Mouse (Mus musculus): Measurements from ENCODE around the gene Rtbdn. TPM values are rescaled to one million over a fixed set of nuclear protein-coding genes. Genes with fewer than 3 reads are reported as not detected.

Gene Rtbdn
- polyA plus RNA-seq, 1 experiment from 2014 or later, result 0.28 TPM

GRCm38 (mm10) chr8:84908421-84909161 is 38.2 kb upstream of the Rtbdn start, which contains the start of gene Dnase2a:
Gene Dnase2a, plus strand, starts transcription at chr8:84908560.
- Histone ChIP-seq H3K27ac (ENCODE audit: low read length) (no peak within 1 kb of the TSS), H3K4me1 (ENCODE audit: control insufficient read depth, insufficient read depth, low read length) (peaks cover 11% of the 10 kb centered on the region), H3K9ac (ENCODE audit: low read length) (peak within 1 kb of the TSS; percentile 79), H3K27me3 (ENCODE audit: control insufficient read depth, insufficient read depth, low read length) (peaks cover 21% of the 10 kb centered on the region), H3K36me3 (ENCODE audit: control insufficient read depth, insufficient read depth, low read length) (no peaks in the 10 kb centered on the region), H3K4me3 (replicated peaks; ENCODE audit: low read length) (peak within 1 kb of the TSS; percentile 65), H3K4me2 (ENCODE audit: low read depth, low read length) (peak within 1 kb of the TSS; percentile 96), H3K9me3 (replicated peaks; ENCODE audit: control insufficient read depth, low read length) (no peaks in the 10 kb centered on the region)
- ATAC-seq (ENCODE audit: insufficient read depth, low FRiP score), result peak; percentile 95
- WGBS, result under 1% methylated on average over 45 of the region's 45 CpGs

GRCm38 (mm10) chr8:84909162-84909767 is 37.5 kb upstream of the Rtbdn start:
- no peaks in the 10 kb centered on the region for H3K36me3 ChIP-seq (ENCODE audit: control insufficient read depth, insufficient read depth, low read length)
- H3K4me2 ChIP-seq (ENCODE audit: low read depth, low read length), result peak overlapping the region; percentile 96
- peak overlapping the region; percentile 79 for H3K9ac ChIP-seq (ENCODE audit: low read length)
- H3K4me1 ChIP-seq (ENCODE audit: control insufficient read depth, insufficient read depth, low read length), result peaks cover 11% of the 10 kb centered on the region
- H3K27ac ChIP-seq (ENCODE audit: low read length), result no peak overlapping the region
- peak overlapping the region; percentile 65 for H3K4me3 ChIP-seq (replicated peaks; ENCODE audit: low read length)
- no peaks in the 10 kb centered on the region for H3K9me3 ChIP-seq (replicated peaks; ENCODE audit: control insufficient read depth, low read length)
- WGBS, result 46% methylated on average over 20 of the region's 20 CpGs
- ATAC-seq (ENCODE audit: insufficient read depth, low FRiP score), result 0 out of 2 replicates have a peak, but pooled peaks have one; percentile 6
- H3K27me3 ChIP-seq (ENCODE audit: control insufficient read depth, insufficient read depth, low read length), result peaks cover 21% of the 10 kb centered on the region

- Histone ChIP-seq H3K9ac (ENCODE audit: low read length) (no peak overlapping the region), H3K27me3 (ENCODE audit: control insufficient read depth, insufficient read depth, low read length) (peaks cover 21% of the 10 kb centered on the region), H3K4me2 (ENCODE audit: low read depth, low read length) (no peak overlapping the region), H3K27ac (ENCODE audit: low read length) (no peak overlapping the region), H3K36me3 (ENCODE audit: control insufficient read depth, insufficient read depth, low read length) (no peaks in the 10 kb centered on the region), H3K4me1 (ENCODE audit: control insufficient read depth, insufficient read depth, low read length) (peaks cover 11% of the 10 kb centered on the region), H3K9me3 (replicated peaks; ENCODE audit: control insufficient read depth, low read length) (no peaks in the 10 kb centered on the region), H3K4me3 (replicated peaks; ENCODE audit: low read length) (no peak overlapping the region)
- 73% methylated on average over 5 of the region's 5 CpGs for WGBS
- ATAC-seq (ENCODE audit: insufficient read depth, low FRiP score), result no peak
Observed at GRCm38 (mm10) chr8:84909949-84910348, 36.8 kb upstream of the Rtbdn start.

GRCm38 (mm10) chr8:84910551-84910950 is 36.2 kb upstream of the Rtbdn start:
- Histone ChIP-seq H3K9ac (ENCODE audit: low read length) (no peak overlapping the region), H3K27me3 (ENCODE audit: control insufficient read depth, insufficient read depth, low read length) (peaks cover 21% of the 10 kb centered on the region), H3K36me3 (ENCODE audit: control insufficient read depth, insufficient read depth, low read length) (no peaks in the 10 kb centered on the region), H3K4me3 (replicated peaks; ENCODE audit: low read length) (no peak overlapping the region), H3K27ac (ENCODE audit: low read length) (no peak overlapping the region), H3K4me2 (ENCODE audit: low read depth, low read length) (no peak overlapping the region), H3K9me3 (replicated peaks; ENCODE audit: control insufficient read depth, low read length) (0 out of 2 replicates have a peak, but pooled peaks cover 4% of the 10 kb centered on the region), H3K4me1 (ENCODE audit: control insufficient read depth, insufficient read depth, low read length) (peaks cover 11% of the 10 kb centered on the region)
- no peak for ATAC-seq (ENCODE audit: insufficient read depth, low FRiP score)
- WGBS, result 89% methylated on average over 6 of the region's 6 CpGs

GRCm38 (mm10) chr8:84911854-84912253 is 34.9 kb upstream of the Rtbdn start:
- Histone ChIP-seq H3K4me2 (ENCODE audit: low read depth, low read length) (no peak overlapping the region), H3K9me3 (replicated peaks; ENCODE audit: control insufficient read depth, low read length) (0 out of 2 replicates have a peak, but pooled peaks cover 6% of the 10 kb centered on the region), H3K4me3 (replicated peaks; ENCODE audit: low read length) (no peak overlapping the region), H3K4me1 (ENCODE audit: control insufficient read depth, insufficient read depth, low read length) (peaks cover 11% of the 10 kb centered on the region), H3K27ac (ENCODE audit: low read length) (no peak overlapping the region), H3K27me3 (ENCODE audit: control insufficient read depth, insufficient read depth, low read length) (peaks cover 21% of the 10 kb centered on the region), H3K9ac (ENCODE audit: low read length) (no peak overlapping the region), H3K36me3 (ENCODE audit: control insufficient read depth, insufficient read depth, low read length) (no peaks in the 10 kb centered on the region; the same call in 1 of the 2 replicates)
- ATAC-seq (ENCODE audit: insufficient read depth, low FRiP score), result no peak
- 82% methylated on average over 9 of the region's 9 CpGs for WGBS

- peak overlapping the region; percentile 53; the same call in 1 of the 2 replicates for H3K4me3 ChIP-seq (replicated peaks; ENCODE audit: low read length)
- H3K4me2 ChIP-seq (ENCODE audit: low read depth, low read length), result peak overlapping the region; percentile 79
- peaks cover 21% of the 10 kb centered on the region for H3K27me3 ChIP-seq (ENCODE audit: control insufficient read depth, insufficient read depth, low read length)
- no peak for ATAC-seq (ENCODE audit: insufficient read depth, low FRiP score)
- H3K27ac ChIP-seq (ENCODE audit: low read length), result no peak overlapping the region
- 27% methylated on average over 27 of the region's 27 CpGs for WGBS
- peaks cover 11% of the 10 kb centered on the region for H3K4me1 ChIP-seq (ENCODE audit: control insufficient read depth, insufficient read depth, low read length)
- 0 out of 2 replicates have a peak, but pooled peaks cover 6% of the 10 kb centered on the region for H3K9me3 ChIP-seq (replicated peaks; ENCODE audit: control insufficient read depth, low read length)
- H3K36me3 ChIP-seq (ENCODE audit: control insufficient read depth, insufficient read depth, low read length), result no peaks in the 10 kb centered on the region; the same call in 1 of the 2 replicates
- H3K9ac ChIP-seq (ENCODE audit: low read length), result peak overlapping the region; percentile 0; the same call in 1 of the 2 replicates
Observed at GRCm38 (mm10) chr8:84912391-84912790, 34.4 kb upstream of the Rtbdn start.

- Histone ChIP-seq H3K27ac (ENCODE audit: low read length) (peak overlapping the region; percentile 14; the same call in 1 of the 2 replicates), H3K27me3 (ENCODE audit: control insufficient read depth, insufficient read depth, low read length) (peaks cover 21% of the 10 kb centered on the region), H3K4me2 (ENCODE audit: low read depth, low read length) (peak overlapping the region; percentile 79), H3K4me3 (replicated peaks; ENCODE audit: low read length) (peak overlapping the region; percentile 53), H3K9me3 (replicated peaks; ENCODE audit: control insufficient read depth, low read length) (0 out of 2 replicates have a peak, but pooled peaks cover 6% of the 10 kb centered on the region), H3K9ac (ENCODE audit: low read length) (peak overlapping the region; percentile 66), H3K4me1 (ENCODE audit: control insufficient read depth, insufficient read depth, low read length) (peaks cover 11% of the 10 kb centered on the region), H3K36me3 (ENCODE audit: control insufficient read depth, insufficient read depth, low read length) (no peaks in the 10 kb centered on the region; the same call in 1 of the 2 replicates)
- ATAC-seq (ENCODE audit: insufficient read depth, low FRiP score), result peak; percentile 70
- 1% methylated on average over 55 of the region's 55 CpGs for WGBS
Observed at GRCm38 (mm10) chr8:84912895-84913501, 33.8 kb upstream of the Rtbdn start.

- Histone ChIP-seq H3K9ac (ENCODE audit: low read length) (peak overlapping the region; percentile 66), H3K27me3 (ENCODE audit: control insufficient read depth, insufficient read depth, low read length) (peaks cover 23% of the 10 kb centered on the region), H3K9me3 (replicated peaks; ENCODE audit: control insufficient read depth, low read length) (0 out of 2 replicates have a peak, but pooled peaks cover 6% of the 10 kb centered on the region), H3K36me3 (ENCODE audit: control insufficient read depth, insufficient read depth, low read length) (no peaks in the 10 kb centered on the region; the same call in 1 of the 2 replicates), H3K4me3 (replicated peaks; ENCODE audit: low read length) (peak overlapping the region; percentile 53), H3K4me2 (ENCODE audit: low read depth, low read length) (peak overlapping the region; percentile 79), H3K27ac (ENCODE audit: low read length) (peak overlapping the region; percentile 14; the same call in 1 of the 2 replicates), H3K4me1 (ENCODE audit: control insufficient read depth, insufficient read depth, low read length) (peaks cover 11% of the 10 kb centered on the region)
- ATAC-seq (ENCODE audit: insufficient read depth, low FRiP score), result no peak
- WGBS, result 8% methylated on average over 9 of the region's 9 CpGs
Observed at GRCm38 (mm10) chr8:84913502-84913900, 33.3 kb upstream of the Rtbdn start.

All from stomach, embryonic 16.5 days (tissue).